Mouse (Mus musculus) sigmoid colon, adult 10 weeks (tissue): ENCODE results near the gene Ces1h. TPM values are rescaled to one million over a fixed set of nuclear protein-coding genes. Genes with fewer than 3 reads are reported as not detected.

ENCODE experiments used
- polyA plus RNA-seq: library from polyadenylated mRNA; stranded (reverse); fragments of 350-450 nt; fragmentation: Illumina TruSeq; extraction: RNeasy Lipid Tissue Mini Kit (QIAGEN cat#74804); gene quantifications from one replicate; pipeline ENCODE4 v1.2.3, GENCODE M21; 2014; ENCODE audit warnings: low read depth, low replicate concordance

Ces1h gene
- not detected for polyA plus RNA-seq

DNA sequence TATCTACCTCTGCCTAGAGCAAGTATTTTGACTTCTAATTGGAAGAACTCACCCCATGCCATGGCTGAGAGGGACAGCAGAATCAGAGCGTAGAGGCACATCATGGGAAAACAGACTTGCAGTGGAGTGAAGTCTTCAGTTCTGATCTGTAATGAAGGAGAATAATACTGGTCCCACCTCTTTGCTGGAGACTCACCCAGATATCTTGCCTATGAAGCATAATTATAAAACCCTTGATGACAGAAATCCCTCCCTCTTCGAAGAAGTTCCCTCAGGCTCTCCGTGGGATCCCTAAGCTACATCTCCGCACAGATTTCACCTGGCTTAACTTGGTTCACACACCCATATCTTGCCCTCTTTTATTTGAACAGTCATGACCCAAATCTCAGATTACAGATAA, at the start of gene Ces1h:
Ces1h (minus strand) TSS at position 101 of the 400 bp plus-strand sequence.

DNA sequence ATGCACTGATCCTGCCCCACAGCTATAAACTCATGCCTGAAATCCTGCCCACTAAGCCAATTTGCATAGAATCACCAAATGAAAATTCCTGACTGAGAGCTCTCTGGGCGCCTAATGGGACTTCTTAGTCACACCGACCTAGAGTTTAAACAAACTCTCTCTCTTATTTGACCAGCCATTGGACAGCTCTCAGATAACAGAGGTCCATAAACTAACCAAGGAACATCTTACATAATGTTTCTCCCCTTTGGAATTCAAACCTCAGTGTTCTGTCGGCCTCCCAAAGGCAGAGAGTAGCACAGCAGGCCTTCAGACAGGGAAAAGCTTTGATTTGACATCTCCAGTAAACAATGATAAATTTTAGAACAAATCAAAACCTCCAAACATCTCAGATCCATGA, 42.3 kb downstream of the Ces1h start, which contains the start of gene Ces1g:
Ces1g (minus strand) TSS at position 102 of the 400 bp plus-strand sequence.

Other genes starting within 250 kb of the Ces1h start
- not detected for gene Ces1c, start 248.4 kb downstream of the Ces1h start, polyA plus RNA-seq
- gene Ces1d, start 181.9 kb downstream of the Ces1h start, polyA plus RNA-seq: 48.4 TPM
- 12.3 TPM for gene Ces1e, start 150.1 kb downstream of the Ces1h start, polyA plus RNA-seq
- 41.4 TPM for gene Ces1f, start 100.0 kb downstream of the Ces1h start, polyA plus RNA-seq
- 6.2 TPM for gene Ces1g, start 42.4 kb downstream of the Ces1h start, polyA plus RNA-seq
- gene Ces5a, start 156.1 kb upstream of the Ces1h start, polyA plus RNA-seq: not detected